Mouse (Mus musculus): ENCODE results near the gene Irf9. TPM values are rescaled to one million over a fixed set of nuclear protein-coding genes. Genes with fewer than 3 reads are reported as not detected.

The Irf9 gene
- total and polyA plus RNA-seq, 3 experiments, result 8.5 to 14.8 TPM; not detected in 1

DNA sequence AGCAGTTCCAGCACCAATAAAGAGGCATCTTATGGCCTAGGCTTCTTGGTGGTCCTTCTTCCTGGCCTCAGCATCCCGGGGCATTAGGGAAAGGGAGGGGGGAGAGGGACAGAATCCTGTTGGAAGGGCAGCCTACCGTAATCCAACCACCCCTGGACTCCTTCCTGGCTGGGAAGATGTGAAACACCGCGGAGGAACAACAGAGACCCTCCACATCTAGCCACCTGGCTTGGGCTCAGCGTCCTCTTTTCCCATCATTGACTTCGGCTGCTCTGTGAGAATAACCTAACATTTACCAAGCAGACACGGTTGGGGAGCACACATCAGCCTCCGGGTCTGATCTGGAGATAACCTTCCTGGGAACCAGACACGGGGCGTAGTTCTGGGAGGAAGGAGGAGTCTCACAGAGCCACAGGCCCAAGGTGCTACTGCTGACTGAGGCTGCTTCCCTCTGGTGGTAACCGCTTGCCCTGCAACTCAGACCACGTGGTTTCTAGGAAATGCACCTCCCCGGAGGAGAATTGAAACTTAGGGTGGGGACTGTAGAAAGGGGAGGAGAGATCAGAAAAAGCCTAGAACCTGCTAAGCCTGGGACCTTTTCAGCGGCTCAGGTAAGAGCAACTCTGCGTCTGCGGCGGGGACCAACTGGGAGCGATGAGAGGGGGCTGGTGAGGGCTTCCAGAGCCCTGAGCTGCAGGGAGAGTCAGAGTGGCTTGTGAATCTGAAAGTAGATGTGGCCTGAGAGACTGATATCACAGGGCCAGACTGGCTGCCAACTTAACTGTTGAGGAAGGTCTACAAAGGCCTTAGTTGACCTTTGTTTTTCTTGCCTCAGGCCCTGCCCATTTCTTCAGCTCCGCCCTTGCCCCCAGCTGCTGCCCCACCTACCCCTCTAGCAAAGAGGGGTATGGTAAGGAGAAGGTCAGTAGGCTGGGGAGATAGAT is 534 bp downstream of the Irf9 start:
- peak overlapping the region; percentile 65 for H3K9ac ChIP-seq (ENCODE audit: control insufficient read depth, low read depth, low read length, poor library complexity, severe bottlenecking)
- H3K36me3 ChIP-seq (ENCODE audit: control insufficient read depth in 1 of 2, insufficient read depth in 2 of 2, low read length in 2 of 2), result peaks cover 0 to 12% of the 10 kb centered on the region in 2 experiments; a peak in 3 of 4 replicates
- peak overlapping the region; percentile 73 for H3K27ac ChIP-seq (ENCODE audit: control insufficient read depth, low read depth, low read length)
- H3K4me1 ChIP-seq (ENCODE audit: control insufficient read depth in 1 of 2, insufficient read depth in 2 of 2, low read length in 2 of 2), result peaks cover 3 to 7% of the 10 kb centered on the region in 2 experiments; a peak in 2 of 4 replicates
- peak; percentile 96 for DNase-seq (ENCODE audit: low read depth, low spot score)
- H3K27me3 ChIP-seq (ENCODE audit: control insufficient read depth in 1 of 2, insufficient read depth in 2 of 2, low read length in 2 of 2), result no peaks in the 10 kb centered on the region
- no peaks in the 10 kb centered on the region for H3K79me2 ChIP-seq (ENCODE audit: control insufficient read depth, insufficient read depth, low read length, poor library complexity)
- no peaks in the 10 kb centered on the region for H3K9me3 ChIP-seq (replicated peaks; ENCODE audit: insufficient read depth, low read length)
- H3K4me3 ChIP-seq (ENCODE audit: control insufficient read depth in 1 of 2, insufficient read depth in 1 of 2, low read depth in 2 of 2, low read length in 2 of 2), result peak overlapping the region; percentile 54 to 84
- no peak for TF ChIP-seq MAFK (IDR thresholded peaks at IDR 0.05; ENCODE audit: borderline replicate concordance, low read depth, low read length)
- TF ChIP-seq KAT2A (conservative IDR thresholded peaks at IDR 0.05; ENCODE audit: low read depth, low read length), result peak; percentile 15; the same call in 1 of the 2 replicates
- peak; percentile 48 to 86; a peak in 2 of 4 replicates for TF ChIP-seq USF2 (IDR thresholded peaks at IDR 0.05; ENCODE audit: borderline replicate concordance in 1 of 2, insufficient read depth in 1 of 2, low read depth in 1 of 2, low read length in 2 of 2)
- peak; percentile 51; the same call in 1 of the 2 replicates for TF ChIP-seq NELFE (IDR thresholded peaks at IDR 0.05; ENCODE audit: low read depth, low read length)
- TF ChIP-seq POLR2A (IDR thresholded peaks at IDR 0.05; ENCODE audit: control insufficient read depth in 1 of 2, insufficient read depth in 1 of 2, low read depth in 1 of 2, low read length in 2 of 2, poor library complexity in 1 of 2), result peak in 1 of 2 experiments; percentile 60; a peak in 2 of 4 replicates
- 0 out of 2 replicates have a peak, but pooled peaks have one; percentile 16 for TF ChIP-seq UBTF (IDR thresholded peaks at IDR 0.05; ENCODE audit: borderline replicate concordance, insufficient read depth, low read depth, low read length)
- peak; percentile 77 for TF ChIP-seq SMC3 (IDR thresholded peaks at IDR 0.05; ENCODE audit: low read depth, low read length)
- no peak for TF ChIP-seq GABPA (IDR thresholded peaks at IDR 0.05; ENCODE audit: low read depth, low read length)
- peak; percentile 82 for TF ChIP-seq ELF1 (IDR thresholded peaks at IDR 0.05; ENCODE audit: low read depth, low read length)
- TF ChIP-seq ZC3H11A (IDR thresholded peaks at IDR 0.05; ENCODE audit: low read depth, low read length), result 0 out of 2 replicates have a peak, but pooled peaks have one; percentile 31
- peak; percentile 98 for TF ChIP-seq MXI1 (IDR thresholded peaks at IDR 0.05; ENCODE audit: low read depth, low read length)
- peak; percentile 100 for TF ChIP-seq MAX (IDR thresholded peaks at IDR 0.05; ENCODE audit: low read length)
- peak; percentile 99 for TF ChIP-seq MYC (IDR thresholded peaks at IDR 0.05; ENCODE audit: low read depth, low read length)
- TF ChIP-seq GATA1 (IDR thresholded peaks at IDR 0.05; ENCODE audit: low read depth, low read length), result peak; percentile 84
- TF ChIP-seq NRF1 (IDR thresholded peaks at IDR 0.05; ENCODE audit: insufficient read depth, low read depth, low read length, poor library complexity, severe bottlenecking), result no peak
- no peak for TF ChIP-seq ZKSCAN1 (IDR thresholded peaks at IDR 0.05; ENCODE audit: low read depth, low read length)
- TF ChIP-seq MEF2A (IDR thresholded peaks at IDR 0.05; ENCODE audit: extremely low read depth, insufficient replicate concordance, low read depth, low read length, poor library complexity, severe bottlenecking), result no peak
- TF ChIP-seq USF1 (IDR thresholded peaks at IDR 0.05; ENCODE audit: low read depth, low read length), result peak; percentile 97
- 0 out of 2 replicates have a peak, but pooled peaks have one; percentile 22 for TF ChIP-seq ZNF384 (IDR thresholded peaks at IDR 0.05; ENCODE audit: low read depth, low read length)
- TF ChIP-seq POLR2AphosphoS5 (IDR thresholded peaks at IDR 0.05; ENCODE audit: borderline replicate concordance, low read depth, low read length), result no peak
- TF ChIP-seq TCF12 (IDR thresholded peaks at IDR 0.05; ENCODE audit: low read depth, low read length), result no peak
- peak; percentile 58; the same call in 1 of the 2 replicates for TF ChIP-seq ETS1 (IDR thresholded peaks at IDR 0.05; ENCODE audit: low read depth, low read length)
- TF ChIP-seq CHD2 (IDR thresholded peaks at IDR 0.05; ENCODE audit: low read length), result no peak
- no peak for TF ChIP-seq CHD1 (IDR thresholded peaks at IDR 0.05; ENCODE audit: low read depth, low read length)
- peak; percentile 67; the same call in 1 of the 2 replicates for TF ChIP-seq MAZ (IDR thresholded peaks at IDR 0.05; ENCODE audit: low read depth, low read length)
- TF ChIP-seq TBP (IDR thresholded peaks at IDR 0.05; ENCODE audit: low read depth, low read length), result peak; percentile 52; the same call in 1 of the 2 replicates
- no peak for TF ChIP-seq JUND (IDR thresholded peaks at IDR 0.05; ENCODE audit: low read depth, low read length)
- TF ChIP-seq TAL1 (IDR thresholded peaks at IDR 0.05; ENCODE audit: low read length), result no peak
- no peak for TF ChIP-seq MYB (IDR thresholded peaks at IDR 0.05; ENCODE audit: low read depth, low read length)
- peak; percentile 79 for TF ChIP-seq HCFC1 (IDR thresholded peaks at IDR 0.05; ENCODE audit: low read depth, low read length)
- peak; percentile 74; the same call in 1 of the 2 replicates for TF ChIP-seq ZMIZ1 (IDR thresholded peaks at IDR 0.05; ENCODE audit: low read depth, low read length)
- peak; percentile 97 for TF ChIP-seq POLR2AphosphoS2 (IDR thresholded peaks at IDR 0.05; ENCODE audit: low read length)
- 0 out of 2 replicates have a peak, but pooled peaks have one; percentile 8 for TF ChIP-seq BHLHE40 (IDR thresholded peaks at IDR 0.05; ENCODE audit: borderline replicate concordance, low read depth, low read length)
- TF ChIP-seq E2F4 (IDR thresholded peaks at IDR 0.05; ENCODE audit: borderline replicate concordance, low read depth, low read length), result no peak

All from MEL (cell line).